Mouse (Mus musculus) forebrain, postnatal 0 days (tissue): ENCODE measurements around the gene Oscar. TPM values are rescaled to one million over a fixed set of nuclear protein-coding genes. Genes with fewer than 3 reads are reported as not detected.
"Not testable (repeated sequence)": the region's sequence is repeated elsewhere in the genome, so short reads cannot be mapped to it uniquely, and the experiment has no call there.

ENCODE experiments used
- ATAC-seq: fragments of 200-750 bp; cut with Nextera tagmentation; 2 replicates; pipeline ENCODE4 v1.8.0; 2017; ENCODE audit warnings: mild to moderate bottlenecking, moderate library complexity
- DNase-seq: peaks from one replicate; pipeline ENCODE4 v3.0.0-alpha.2; 2015
- H3K27ac ChIP-seq: fragments of 300-500 bp; sonication (generic); 2 replicates; pipeline ENCODE4 v1.5.1; 2014; ENCODE audit warnings: low read depth, mild to moderate bottlenecking, antibody characterized with exemption, low read length, moderate library complexity, mixed read lengths
- H3K27me3 ChIP-seq: fragments of 300-500 bp; sonication (generic); 2 replicates; pipeline ENCODE4 v1.6.1; 2014; ENCODE audit warnings: mild to moderate bottlenecking, low read length, mixed read lengths; ENCODE audit not compliant: insufficient read depth
- H3K36me3 ChIP-seq: fragments of 300-500 bp; sonication (generic); 2 replicates; pipeline ENCODE4 v1.6.1; 2014; ENCODE audit warnings: mild to moderate bottlenecking, moderate library complexity; ENCODE audit not compliant: insufficient read depth
- H3K4me1 ChIP-seq: fragments of 300-500 bp; sonication (generic); 2 replicates; pipeline ENCODE4 v1.6.1; 2014; ENCODE audit warnings: antibody characterized with exemption; ENCODE audit not compliant: insufficient read depth
- H3K4me2 ChIP-seq: fragments of 300-500 bp; sonication (generic); 2 replicates; pipeline ENCODE4 v1.6.1; 2014; ENCODE audit warnings: low read depth, mild to moderate bottlenecking, moderate library complexity
- H3K4me3 ChIP-seq: fragments of 300-500 bp; sonication (generic); 2 replicates; pipeline ENCODE4 v1.5.1; 2014; ENCODE audit warnings: low read depth, low read length, mixed read lengths
- H3K9ac ChIP-seq: fragments of 300-500 bp; sonication (generic); 2 replicates; pipeline ENCODE4 v1.6.1; 2014; ENCODE audit warnings: mild to moderate bottlenecking
- H3K9me3 ChIP-seq: fragments of 300-500 bp; sonication (generic); 2 replicates; pipeline ENCODE4 v1.6.1; 2016; ENCODE audit warnings: low read length
- CTCF ChIP-seq: sonication (generic); IDR thresholded peaks from 2 replicates; pipeline ENCODE4 v1.5.1; 2016; ENCODE audit warnings: antibody characterized with exemption, control low read depth, low read depth
- WGBS: fragments of 180-500 bp; shearing (Covaris S2); extraction: QIAGEN DNeasy Blood & Tissue Kit; methylation state at CpG from one replicate; pipeline ENCODE4 v1.1.7; 2014; 5-methylcytosine and 5-hydroxymethylcytosine counted together
- polyA plus RNA-seq: library from polyadenylated mRNA; unstranded; fragments of >200 nt; fragmentation: Nextera tagmentation; extraction: Ambion mirVana; gene quantifications from 2 replicates; pipeline ENCODE4 v1.2.1, GENCODE M21; 2015
- total RNA-seq: library from RNA; depleted of rRNA; stranded (reverse); fragments of >200 nt; gene quantifications from 2 replicates; pipeline ENCODE4 v1.2.3, GENCODE M21; 2014

The Oscar gene
- total and polyA plus RNA-seq, 2 experiments from 2014 or later = 0.42 to 0.43 TPM

GRCm38 (mm10) chr7:3610437-3610836 is 5.5 kb downstream of the Oscar start:
- no peaks in the 10 kb centered on the region for H3K36me3 ChIP-seq
- no peak for ATAC-seq
- no peaks in the 10 kb centered on the region for H3K9me3 ChIP-seq
- H3K4me3 ChIP-seq = no peak overlapping the region
- no peak overlapping the region for H3K4me2 ChIP-seq
- H3K9ac ChIP-seq = no peak overlapping the region
- 96% methylated on average over 3 of the region's 3 CpGs for WGBS
- H3K27me3 ChIP-seq = no peaks in the 10 kb centered on the region
- no peak for DNase-seq
- no peak for TF ChIP-seq CTCF
- no peaks in the 10 kb centered on the region for H3K4me1 ChIP-seq
- no peak overlapping the region for H3K27ac ChIP-seq

GRCm38 (mm10) chr7:3609082-3609481 is 6.9 kb downstream of the Oscar start:
- Histone ChIP-seq H3K4me2 (no peak overlapping the region), H3K9ac (no peak overlapping the region), H3K27me3 (no peaks in the 10 kb centered on the region), H3K27ac (no peak overlapping the region), H3K9me3 (no peaks in the 10 kb centered on the region), H3K4me3 (no peak overlapping the region), H3K36me3 (no peaks in the 10 kb centered on the region), H3K4me1 (no peaks in the 10 kb centered on the region)
- ATAC-seq (no peak), DNase-seq (no peak)
- 59% methylated on average over 3 of the region's 3 CpGs for WGBS
- TF ChIP-seq CTCF = no peak

GRCm38 (mm10) chr7:3608668-3609067 is 7.3 kb downstream of the Oscar start:
- Histone ChIP-seq H3K4me3 (no peak overlapping the region), H3K9ac (no peak overlapping the region), H3K36me3 (no peaks in the 10 kb centered on the region), H3K27ac (no peak overlapping the region), H3K9me3 (no peaks in the 10 kb centered on the region), H3K4me2 (no peak overlapping the region), H3K27me3 (no peaks in the 10 kb centered on the region), H3K4me1 (no peaks in the 10 kb centered on the region)
- 91% methylated on average over 3 of the region's 3 CpGs for WGBS
- DNase-seq = no peak
- TF ChIP-seq CTCF = no peak
- no peak for ATAC-seq

DNA sequence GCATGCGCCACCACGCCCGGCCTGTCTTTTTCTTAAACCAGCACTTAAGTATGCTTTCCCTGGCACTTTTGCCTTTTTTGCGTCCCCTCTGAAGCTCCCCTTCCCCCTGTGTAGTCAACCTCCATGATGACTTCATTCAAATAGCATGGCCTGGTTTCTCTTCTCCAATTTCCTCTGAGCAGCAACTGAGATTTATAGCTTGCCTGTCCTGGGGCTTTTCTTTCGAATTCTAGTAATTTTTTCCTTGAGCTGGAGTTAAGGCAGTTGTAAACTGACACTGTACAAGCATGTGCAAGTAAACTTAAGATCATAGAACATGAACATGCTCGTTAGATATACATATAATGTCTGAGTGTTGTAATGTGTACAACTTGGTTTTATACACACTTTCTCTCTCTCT is 8.6 kb downstream of the Oscar start:
- no peaks in the 10 kb centered on the region for H3K9me3 ChIP-seq
- WGBS = 89% methylated on average over 6 of the region's 6 CpGs
- no peaks in the 10 kb centered on the region for H3K4me1 ChIP-seq
- ATAC-seq (no peak), DNase-seq (no peak)
- H3K27me3 ChIP-seq = no peaks in the 10 kb centered on the region
- no peak overlapping the region for H3K4me3 ChIP-seq
- H3K36me3 ChIP-seq = no peaks in the 10 kb centered on the region
- no peak overlapping the region for H3K9ac ChIP-seq
- H3K27ac ChIP-seq = no peak overlapping the region
- TF ChIP-seq CTCF = no peak
- no peak overlapping the region for H3K4me2 ChIP-seq

GRCm38 (mm10) chr7:3606798-3607197 is 9.2 kb downstream of the Oscar start:
- 21% methylated on average over 2 of the region's 2 CpGs for WGBS
- peak; percentile 56 for TF ChIP-seq CTCF
- Histone ChIP-seq H3K4me1 (no peaks in the 10 kb centered on the region), H3K27me3 (no peaks in the 10 kb centered on the region), H3K9me3 (no peaks in the 10 kb centered on the region), H3K36me3 (no peaks in the 10 kb centered on the region), H3K27ac (no peak overlapping the region), H3K4me2 (no peak overlapping the region), H3K4me3 (no peak overlapping the region), H3K9ac (no peak overlapping the region)
- ATAC-seq (no peak), DNase-seq (no peak)

DNA sequence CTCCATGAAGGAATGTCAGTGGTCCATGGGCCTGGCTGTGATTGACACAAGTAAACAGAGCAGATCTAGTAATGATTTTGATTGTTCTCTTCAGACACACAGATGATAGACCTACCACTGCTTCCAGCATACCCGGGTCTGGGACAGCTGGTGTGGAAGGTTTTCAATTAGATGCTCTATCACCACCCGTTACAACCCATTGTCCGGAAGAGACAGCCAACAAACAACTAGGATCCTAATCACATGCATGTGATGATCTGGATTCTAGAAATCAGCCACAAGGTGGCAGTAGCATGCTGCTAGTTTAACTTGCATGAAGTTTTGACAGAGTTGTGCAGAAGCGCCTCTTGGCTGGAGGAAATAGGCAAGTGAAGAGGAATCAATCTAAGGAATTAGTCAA is 14.8 kb downstream of the Oscar start:
- Histone ChIP-seq H3K27ac (no peak overlapping the region), H3K4me2 (no peak overlapping the region)
- WGBS = 5% methylated on average over 4 of the region's 4 CpGs

DNA sequence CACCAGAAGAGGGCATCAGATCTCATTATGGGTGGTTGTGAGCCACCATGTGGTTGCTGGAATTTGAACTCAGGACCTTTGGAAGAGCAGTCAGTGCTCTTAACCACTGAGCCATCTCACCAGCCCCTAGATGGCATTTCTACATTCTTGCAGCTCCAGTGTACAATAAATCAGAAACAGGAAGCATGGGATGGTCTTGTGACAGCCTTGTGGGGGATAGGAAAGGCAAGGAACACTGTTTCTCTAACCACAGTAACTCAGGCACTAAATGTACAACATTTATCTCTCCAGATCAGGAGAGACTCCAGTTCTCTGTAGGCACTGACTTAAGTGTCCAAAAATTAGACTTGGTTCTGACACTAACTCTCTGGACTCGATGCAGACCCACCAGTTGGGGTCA is 18.2 kb downstream of the Oscar start:
- H3K9ac ChIP-seq, H3K4me1 ChIP-seq, DNase-seq, ATAC-seq, H3K4me2 ChIP-seq, H3K27me3 ChIP-seq, H3K36me3 ChIP-seq, H3K4me3 ChIP-seq, H3K9me3 ChIP-seq, H3K27ac ChIP-seq: not testable (repeated sequence)
- 59% methylated on average over 1 of the region's 1 CpGs for WGBS

More for the DNA sequence above, 14.8 kb downstream of the Oscar start:
- H3K9ac ChIP-seq = no peak overlapping the region
- H3K27me3 ChIP-seq = no peaks in the 10 kb centered on the region
- H3K36me3 ChIP-seq = no peaks in the 10 kb centered on the region
- no peaks in the 10 kb centered on the region for H3K4me1 ChIP-seq
- no peak overlapping the region for H3K4me3 ChIP-seq
- peak; percentile 87 for DNase-seq
- TF ChIP-seq CTCF = peak; percentile 91
- ATAC-seq = peak; percentile 78
- no peaks in the 10 kb centered on the region for H3K9me3 ChIP-seq

GRCm38 (mm10) chr7:3595146-3595545 is 20.8 kb downstream of the Oscar start:
- H3K4me3 ChIP-seq = no peak overlapping the region
- 18% methylated on average over 9 of the region's 9 CpGs for WGBS

More at GRCm38 (mm10) chr7:3595146-3595545, 20.8 kb downstream of the Oscar start:
- Histone ChIP-seq H3K4me2 (no peak overlapping the region), H3K36me3 (no peaks in the 10 kb centered on the region), H3K9me3 (no peaks in the 10 kb centered on the region), H3K9ac (no peak overlapping the region), H3K27ac (no peak overlapping the region), H3K27me3 (no peaks in the 10 kb centered on the region), H3K4me1 (no peaks in the 10 kb centered on the region)
- DNase-seq = no peak
- TF ChIP-seq CTCF = no peak
- no peak for ATAC-seq
